Mouse (Mus musculus) layer of hippocampus, postnatal 10 days (tissue): ENCODE results near the gene Gm29644. TPM values are rescaled to one million over a fixed set of nuclear protein-coding genes. Genes with fewer than 3 reads are reported as not detected.
"Not testable (repeated sequence)": the region's sequence is repeated elsewhere in the genome, so short reads cannot be mapped to it uniquely, and the experiment has no call there.

Experiments
- DNase-seq, 2 experiments: peaks; one replicate each; pipeline ENCODE4 v3.0.0; 2021; ENCODE audit warnings: low spot score in 2 of 2
- long read RNA-seq: library from polyadenylated mRNA; stranded (forward); transcript quantifications from one replicate; pipeline ENCODE4 v2.0.0, GENCODE M21; 2023
- total RNA-seq, 2 experiments: library from RNA; stranded (reverse); gene quantifications; 2 replicates each; pipeline ENCODE4 v1.2.3; 2021

The Gm29644 gene
- not detected for total RNA-seq
- long read RNA-seq: 0 reads

- not testable (repeated sequence) for DNase-seq
Observed at GRCm38 (mm10) chrY:70303187-70303586, at the start of gene Gm29644, which contains the start of gene Gm29423. TSS of gene Gm29644 (minus strand) at chrY:70303343. TSS of gene Gm29423 (minus strand) at chrY:70303287.

DNA sequence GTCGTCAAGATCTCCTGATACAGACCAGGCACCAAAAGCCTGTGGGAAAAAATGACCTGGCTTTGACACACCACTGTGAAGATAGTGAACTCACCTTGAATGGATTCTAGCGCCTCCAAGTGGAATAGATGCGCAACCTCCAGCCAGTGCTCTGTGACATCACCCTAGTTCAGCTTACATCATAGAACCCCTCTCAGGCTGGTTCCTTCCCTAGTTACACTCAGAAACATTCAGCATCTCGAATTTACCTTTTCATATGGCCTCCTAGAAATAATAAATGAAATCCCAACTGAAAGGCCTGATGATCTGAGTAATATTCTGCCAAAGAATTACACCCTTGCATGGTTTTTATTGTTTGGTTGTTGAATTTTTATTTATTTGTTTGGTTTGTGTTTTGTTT is 29.6 kb downstream of the Gm29644 start, which contains the start of gene Gm21118:
TSS of gene Gm21118 (minus strand) at position 101 of the 400 bp plus-strand sequence.
- DNase-seq: not testable (repeated sequence)

Other genes with a start within 250 kb of the Gm29644 start
- gene Gm21118, start 29.7 kb downstream of the Gm29644 start, total RNA-seq: not detected
- not detected for gene Gm29423, start 56 bp downstream of the Gm29644 start, total RNA-seq
- not detected for gene Gm20888, start 138.5 kb upstream of the Gm29644 start, total RNA-seq